Mouse (Mus musculus) cerebellum, postnatal 4 days (tissue): ENCODE measurements around the gene Rabgap1l.

Experiments
- DNase-seq, 2 experiments: peaks; one replicate each; pipeline ENCODE4 v3.0.0; 2022; ENCODE audit warnings: low spot score in 2 of 2, mixed read lengths in 1 of 2

Gene Rabgap1l

GRCm38 (mm10) chr1:160316239-160316638 lies 476.8 kb downstream of the Rabgap1l start:
- no peak for DNase-seq

GRCm38 (mm10) chr1:160312658-160313057 lies 480.4 kb downstream of the Rabgap1l start:
- DNase-seq: no peak

GRCm38 (mm10) chr1:160311861-160312260 lies 481.1 kb downstream of the Rabgap1l start:
- no peak for DNase-seq

GRCm38 (mm10) chr1:160309951-160310350 lies 483.1 kb downstream of the Rabgap1l start:
- no peak for DNase-seq

GRCm38 (mm10) chr1:160308996-160309395 lies 484.0 kb downstream of the Rabgap1l start:
- no peak for DNase-seq

GRCm38 (mm10) chr1:160308498-160308897 lies 484.5 kb downstream of the Rabgap1l start:
- DNase-seq: no peak

- no peak for DNase-seq
Measured at GRCm38 (mm10) chr1:160306866-160307616, 486.0 kb downstream of the Rabgap1l start.

GRCm38 (mm10) chr1:160306336-160306735 lies 486.7 kb downstream of the Rabgap1l start:
- no peak for DNase-seq

GRCm38 (mm10) chr1:160305826-160306225 lies 487.2 kb downstream of the Rabgap1l start:
- no peak for DNase-seq

GRCm38 (mm10) chr1:160304969-160305498 lies 488.0 kb downstream of the Rabgap1l start:
- no peak for DNase-seq

GRCm38 (mm10) chr1:160302268-160302667 lies 490.7 kb downstream of the Rabgap1l start:
- DNase-seq: no peak

- no peak for DNase-seq
Measured at GRCm38 (mm10) chr1:160301156-160301555, 491.9 kb downstream of the Rabgap1l start.

- DNase-seq: no peak
Measured at GRCm38 (mm10) chr1:160300704-160301103, 492.3 kb downstream of the Rabgap1l start.

- DNase-seq: no peak
Measured at GRCm38 (mm10) chr1:160299979-160300378, 493.0 kb downstream of the Rabgap1l start.

- no peak for DNase-seq
Measured at GRCm38 (mm10) chr1:160298893-160299292, 494.1 kb downstream of the Rabgap1l start.

GRCm38 (mm10) chr1:160297701-160298100 lies 495.3 kb downstream of the Rabgap1l start:
- no peak for DNase-seq

GRCm38 (mm10) chr1:160295323-160295722 lies 497.7 kb downstream of the Rabgap1l start:
- DNase-seq: no peak

- no peak for DNase-seq
Measured at GRCm38 (mm10) chr1:160293488-160293887, 499.5 kb downstream of the Rabgap1l start.

- no peak for DNase-seq
Measured at GRCm38 (mm10) chr1:160292058-160292457, 501.0 kb downstream of the Rabgap1l start.

- no peak for DNase-seq
Measured at GRCm38 (mm10) chr1:160290242-160290641, 502.8 kb downstream of the Rabgap1l start.

- DNase-seq: no peak
Measured at GRCm38 (mm10) chr1:160287058-160287645, 505.9 kb downstream of the Rabgap1l start.

GRCm38 (mm10) chr1:160286400-160287057 lies 506.5 kb downstream of the Rabgap1l start:
- DNase-seq: no peak

GRCm38 (mm10) chr1:160284241-160284640 lies 508.8 kb downstream of the Rabgap1l start:
- DNase-seq: no peak
